11 mouse cellular contexts compared by ENCODE assay signal in the genomic region with DNA sequence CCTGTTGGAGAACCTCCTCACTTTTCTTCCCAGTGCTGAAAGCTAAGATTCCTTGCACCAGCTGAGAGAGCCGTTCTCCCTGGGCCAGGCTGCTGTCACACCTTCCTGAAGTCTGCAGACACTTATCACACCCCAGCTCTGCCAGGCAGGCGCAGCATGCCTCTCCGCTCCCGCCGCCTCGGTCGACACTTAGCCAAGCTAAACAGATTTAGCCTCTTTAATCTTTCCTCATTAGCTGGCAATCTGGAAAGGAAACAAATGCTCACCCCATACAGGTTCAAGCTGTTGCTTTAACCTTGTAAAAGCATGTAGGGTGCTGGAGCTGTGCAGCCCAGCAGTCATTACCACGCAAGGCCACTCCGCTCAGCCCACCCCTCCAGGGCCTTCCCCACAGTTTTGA.
A peak's percentile ranks its signal among the peaks of the same experiment; 100 is the strongest.
DNase-seq lines count a peak whose midpoint lies in the region; ATAC-seq and TF ChIP-seq lines count a peak whose summit lies in the region.
"Had no signal": no experiment of that assay in that cellular context is flagged by ENCODE, and none has a peak within 500 bp of the region (broad histone marks: within the 10 kb centered on the region; RNA-seq: fewer than 3 reads in every experiment).

No protein-coding gene starts in this region.

- H3K36me3 ChIP-seq in forebrain, embryonic 14.5 days (ENCODE audit: control insufficient read depth, insufficient read depth, low read length), result no peaks in the 10 kb centered on the region
- no peaks in the 10 kb centered on the region for H3K36me3 ChIP-seq in hindbrain, embryonic 14.5 days (replicated peaks; ENCODE audit: control insufficient read depth, insufficient read depth)

- H3K9ac ChIP-seq in forebrain, embryonic 14.5 days (ENCODE audit: low read length), result no peak overlapping the region
- H3K9ac ChIP-seq in hindbrain, embryonic 14.5 days, result no peak overlapping the region

- H3K27me3 ChIP-seq in cerebellum, adult 2 months (ENCODE audit: control insufficient read depth, insufficient read depth, low read length), result no peaks in the 10 kb centered on the region
- no peaks in the 10 kb centered on the region for H3K27me3 ChIP-seq in forebrain, embryonic 14.5 days (replicated peaks; ENCODE audit: control insufficient read depth, insufficient read depth, low read length)
- H3K27me3 ChIP-seq in hindbrain, embryonic 14.5 days (ENCODE audit: control insufficient read depth, insufficient read depth, low read length), result peaks cover 100% of the 10 kb centered on the region

- H3K27ac ChIP-seq in layer of hippocampus, adult 2 months, result peak overlapping the region; percentile 24; the same call in 1 of the 2 replicates
- H3K27ac ChIP-seq in cerebellum, adult 2 months (ENCODE audit: insufficient read depth, low read length), result no peak overlapping the region
- H3K27ac ChIP-seq in forebrain, embryonic 14.5 days (ENCODE audit: low read depth, low read length), result peak overlapping the region; percentile 63
- H3K27ac ChIP-seq in hindbrain, embryonic 14.5 days, result no peak overlapping the region
- H3K27ac ChIP-seq in gastrocnemius, adult 2 months, result no peak overlapping the region

- intact Hi-C loops in gastrocnemius, adult 2 months (cut with DNase I), result no loop called here

- no peak overlapping the region for H3K4me3 ChIP-seq in layer of hippocampus, adult 2 months
- no peak overlapping the region for H3K4me3 ChIP-seq in cerebellum, adult 2 months (replicated peaks; ENCODE audit: insufficient read depth, low read depth, low read length)
- no peak overlapping the region for H3K4me3 ChIP-seq in forebrain, embryonic 14.5 days (ENCODE audit: low read depth, low read length)
- no peak overlapping the region for H3K4me3 ChIP-seq in hindbrain, embryonic 14.5 days (replicated peaks; ENCODE audit: low read length)
- H3K4me3 ChIP-seq in gastrocnemius, adult 2 months, result no peak overlapping the region

- no peak overlapping the region for H3K4me2 ChIP-seq in forebrain, embryonic 14.5 days (ENCODE audit: low read length)
- no peak overlapping the region for H3K4me2 ChIP-seq in hindbrain, embryonic 14.5 days (replicated peaks)

- peaks cover 4% of the 10 kb centered on the region for H3K4me1 ChIP-seq in cerebellum, adult 2 months (ENCODE audit: control insufficient read depth, insufficient read depth, low read length)
- peaks cover 26% of the 10 kb centered on the region for H3K4me1 ChIP-seq in forebrain, embryonic 14.5 days (ENCODE audit: control insufficient read depth, insufficient read depth, low read length)
- H3K4me1 ChIP-seq in hindbrain, embryonic 14.5 days (replicated peaks; ENCODE audit: control insufficient read depth, insufficient read depth, low read length), result peaks cover 7% of the 10 kb centered on the region; the same call in 1 of the 2 replicates

- no peaks in the 10 kb centered on the region for H3K9me3 ChIP-seq in forebrain, embryonic 14.5 days (replicated peaks; ENCODE audit: control insufficient read depth, low read length)
- H3K9me3 ChIP-seq in hindbrain, embryonic 14.5 days (ENCODE audit: control insufficient read depth, low read length), result no peaks in the 10 kb centered on the region

- TF ChIP-seq POLR2A in cerebellum, adult 2 months (IDR thresholded peaks at IDR 0.05; ENCODE audit: borderline replicate concordance, insufficient read depth, low read length), result no peak

- DNase-seq in layer of hippocampus, adult 2 months (ENCODE audit: low spot score in 2 of 2), result no peak
- DNase-seq in layer of hippocampus, postnatal 36 days, result no peak
- peak; percentile 59 to 65 for DNase-seq in cerebellum, adult 2 months
- peak; percentile 79 for DNase-seq in forebrain, embryonic 14.5 days (ENCODE audit: low spot score)
- peak; percentile 46 for DNase-seq in hindbrain, embryonic 14.5 days (ENCODE audit: low spot score)
- no peak for DNase-seq in gastrocnemius, adult 2 months
- no peak for DNase-seq in kidney, adult 18-20 months
- DNase-seq: lung, adult 2 months; spleen, adult 18-20 months; thymus, postnatal 4 days had no signal

- TF ChIP-seq CTCF in layer of hippocampus, adult 2 months (conservative IDR thresholded peaks at IDR 0.05), result no peak
- no peak for TF ChIP-seq CTCF in cerebellum, adult 2 months (IDR thresholded peaks at IDR 0.05; ENCODE audit: borderline replicate concordance, insufficient read depth, low read depth, low read length)
- TF ChIP-seq CTCF in gastrocnemius, adult 2 months (IDR thresholded peaks at IDR 0.05), result no peak

- ATAC-seq in forebrain, embryonic 14.5 days, result peak; percentile 72
- ATAC-seq in hindbrain, embryonic 14.5 days (ENCODE audit: low FRiP score), result no peak
- no peak for ATAC-seq in megakaryocyte, adult 5-6 weeks (ENCODE audit: poor library complexity, severe bottlenecking)

- 9% methylated on average over 9 of the region's 9 CpGs for WGBS in cerebellum, adult 2 months
- WGBS in forebrain, embryonic 14.5 days, result 13% methylated on average over 9 of the region's 9 CpGs
- WGBS in hindbrain, embryonic 14.5 days, result 46% methylated on average over 9 of the region's 9 CpGs

Comparison
In these comparisons a context has a peak if more than half of its experiments do, and no peak if none do; other contexts are left out.
1. DNase-seq: peak in cerebellum, adult 2 months (2 of 2), forebrain, embryonic 14.5 days (single experiment) and hindbrain, embryonic 14.5 days (single experiment); none in layer of hippocampus, adult 2 months (0 of 2), layer of hippocampus, postnatal 36 days (0 of 2), gastrocnemius, adult 2 months (single experiment) and kidney, adult 18-20 months (single experiment).
2. H3K27ac ChIP-seq: peak in layer of hippocampus, adult 2 months (single experiment) and forebrain, embryonic 14.5 days (single experiment); none in cerebellum, adult 2 months (single experiment), hindbrain, embryonic 14.5 days (single experiment) and gastrocnemius, adult 2 months (single experiment).